Mouse (Mus musculus) ovary, postnatal 14 days (tissue): ENCODE measurements around the gene Prkag2.
"Not testable (repeated sequence)": the region's sequence is repeated elsewhere in the genome, so short reads cannot be mapped to it uniquely, and the experiment has no call there.

ENCODE experiments used
- DNase-seq: peaks from one replicate; pipeline ENCODE4 v3.0.0; 2022; ENCODE audit warnings: low spot score

The Prkag2 gene

DNA sequence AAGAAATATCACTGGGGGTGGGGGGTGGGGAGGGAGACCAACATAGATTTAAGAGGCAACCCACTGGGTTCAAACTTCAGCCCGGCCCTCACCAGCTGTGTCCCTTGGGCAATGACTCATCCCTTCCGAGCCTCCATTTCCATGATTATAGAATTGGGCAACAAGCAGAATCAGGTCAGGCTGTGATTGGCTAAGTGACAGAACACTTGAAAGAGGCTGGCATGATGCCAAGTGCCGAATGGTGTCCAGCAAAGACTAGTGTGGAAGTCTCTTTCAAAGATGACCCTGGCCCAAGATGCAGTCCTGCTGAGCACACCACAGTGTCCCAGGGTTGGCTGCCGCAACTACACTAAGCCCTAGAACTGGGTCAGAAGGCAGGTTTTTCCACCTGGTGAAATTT lies 14.2 kb downstream of the Prkag2 start:
- DNase-seq = peak; percentile 58

DNA sequence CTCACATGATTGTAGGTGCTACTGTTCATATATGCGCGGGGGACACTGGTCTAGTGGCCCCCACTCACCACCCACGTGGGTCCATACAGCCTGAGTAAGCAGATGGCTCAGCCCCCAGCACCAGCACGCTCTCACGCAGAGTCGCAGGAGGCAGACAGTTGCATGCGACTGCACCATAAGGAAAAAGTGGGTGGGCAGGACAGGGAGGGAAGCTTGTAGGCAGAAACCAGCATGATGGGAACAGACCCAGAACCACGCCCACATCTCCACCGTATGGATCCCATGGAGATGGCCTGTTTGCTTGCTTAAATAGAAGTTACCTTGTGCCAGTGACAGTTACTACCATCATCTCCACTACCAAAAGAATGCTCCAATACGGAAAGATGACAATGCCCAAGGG lies 15.3 kb downstream of the Prkag2 start:
- DNase-seq = no peak

DNA sequence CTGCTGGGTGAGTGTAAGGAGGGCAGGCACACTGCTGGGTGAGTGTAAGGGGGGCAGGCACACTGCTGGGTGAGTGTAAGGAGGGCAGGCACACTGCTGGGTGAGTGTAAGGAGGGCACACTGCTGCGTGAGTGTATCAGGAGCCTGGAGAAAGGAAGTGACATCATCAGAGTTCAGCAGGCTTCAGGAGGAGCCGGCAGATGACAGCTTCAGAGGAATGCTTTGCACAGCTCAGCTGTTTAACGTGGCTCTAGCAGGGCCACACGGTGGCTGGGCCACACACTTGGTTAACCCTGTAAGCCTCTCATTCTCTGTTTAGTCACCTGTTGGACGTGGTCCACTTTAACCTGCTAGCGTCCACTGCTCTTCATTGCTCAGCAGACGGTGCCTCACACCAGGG lies 16.6 kb downstream of the Prkag2 start:
- no peak for DNase-seq

DNA sequence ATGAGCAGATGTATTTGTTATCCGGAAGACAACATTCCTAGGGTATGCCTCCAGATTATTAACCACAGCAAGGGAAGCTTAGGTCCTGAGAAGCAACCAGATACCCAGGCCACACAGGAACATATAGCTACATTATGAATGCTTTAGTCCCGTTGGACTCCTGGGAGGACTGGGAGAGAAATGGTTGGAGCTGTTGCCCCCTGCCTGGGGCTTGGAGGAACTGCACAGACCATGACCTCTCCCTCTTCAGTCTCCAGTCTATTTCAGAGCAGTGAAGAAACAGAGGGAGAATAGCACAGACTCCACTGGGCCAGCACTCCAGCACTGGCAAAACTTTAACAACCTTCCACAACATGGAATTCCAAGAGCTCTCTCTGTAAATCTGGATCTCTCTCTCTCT lies 17.9 kb downstream of the Prkag2 start:
- DNase-seq = no peak

DNA sequence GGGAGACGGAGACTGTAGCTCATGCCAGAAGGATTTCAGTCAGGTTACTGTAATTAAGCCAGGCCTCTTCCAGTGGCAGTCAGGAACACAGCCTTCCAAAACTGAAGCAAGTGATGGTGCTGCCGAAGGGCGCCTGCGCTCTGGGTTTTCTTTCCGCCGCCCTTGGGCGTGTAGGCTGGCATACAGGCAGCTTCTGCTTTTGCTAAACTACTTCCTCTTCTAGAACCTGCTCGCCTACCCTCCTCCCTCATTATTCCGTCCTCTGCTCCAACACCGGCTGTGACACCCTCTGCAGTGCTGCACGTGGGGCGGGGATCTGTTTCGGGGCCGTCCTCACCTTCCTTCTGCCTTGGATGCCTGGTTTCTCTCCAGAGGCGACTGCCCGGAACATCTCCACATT lies 18.9 kb downstream of the Prkag2 start:
- DNase-seq = no peak

DNA sequence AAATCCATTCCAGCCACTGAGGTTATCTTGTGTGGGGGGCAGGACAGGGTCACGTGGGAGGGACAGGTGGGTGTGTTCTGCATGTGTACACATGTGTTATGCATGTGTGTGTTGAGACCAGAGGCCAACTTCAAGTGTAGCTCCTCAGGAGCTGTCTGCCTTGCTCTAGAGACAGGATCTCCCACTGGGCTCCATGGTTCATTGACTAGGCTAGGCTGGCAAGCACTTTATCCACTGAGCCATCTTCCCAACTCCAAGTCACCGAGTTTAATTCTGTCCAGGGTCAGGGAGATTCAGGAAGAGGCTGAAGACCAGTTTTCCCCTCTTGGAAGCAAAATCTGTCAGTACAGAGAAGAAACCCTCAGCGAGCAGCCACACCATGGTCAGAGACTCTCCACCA lies 19.4 kb downstream of the Prkag2 start:
- DNase-seq = no peak

DNA sequence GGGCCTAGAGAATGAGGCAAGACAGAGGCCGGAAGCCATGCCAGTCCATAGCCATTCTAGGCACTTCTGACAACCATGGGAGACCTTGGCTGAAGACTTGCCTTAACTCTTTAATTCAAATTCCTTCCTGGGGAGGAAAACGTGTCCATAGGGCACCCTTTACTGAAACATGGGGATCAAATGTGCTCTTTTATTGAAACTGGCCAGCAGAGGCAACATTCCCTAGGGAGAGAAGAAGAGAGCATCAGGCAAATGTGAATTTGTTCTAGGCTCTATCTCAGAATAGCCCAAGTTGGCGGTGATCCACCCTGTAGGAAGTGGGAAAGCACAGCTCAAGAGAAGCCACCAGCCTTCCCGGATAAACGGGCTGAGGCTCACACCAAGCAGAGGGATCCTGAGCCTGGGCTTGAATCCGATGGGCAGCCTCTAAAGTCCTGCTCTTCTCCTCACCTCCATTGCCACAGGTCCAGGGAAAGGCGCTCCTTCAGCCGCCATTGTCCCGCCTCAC lies 19.9 kb downstream of the Prkag2 start:
- DNase-seq = no peak

DNA sequence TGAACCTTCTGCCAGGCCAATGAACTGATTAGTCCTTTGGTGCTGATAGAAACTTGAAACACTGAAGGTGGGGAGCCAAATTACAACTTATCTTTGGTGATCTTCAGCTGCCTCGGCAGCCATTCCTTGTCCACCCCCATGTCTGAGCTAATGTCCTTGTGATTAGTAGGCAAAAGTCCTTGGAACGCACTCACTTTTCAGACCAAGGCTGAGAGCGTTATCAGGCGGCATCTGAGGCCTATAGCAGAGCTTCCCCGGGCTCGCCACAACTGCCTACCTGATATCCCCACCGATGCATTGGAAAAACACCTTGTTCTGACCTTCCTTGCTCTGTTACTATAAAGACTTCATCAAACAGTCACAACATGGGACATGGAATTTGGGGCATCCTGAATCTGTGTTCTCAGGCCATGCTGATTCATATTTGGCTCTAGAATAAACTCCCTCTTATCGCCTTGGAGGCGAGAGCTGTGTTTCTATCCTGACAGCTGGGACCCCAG lies 20.6 kb downstream of the Prkag2 start:
- no peak for DNase-seq

DNA sequence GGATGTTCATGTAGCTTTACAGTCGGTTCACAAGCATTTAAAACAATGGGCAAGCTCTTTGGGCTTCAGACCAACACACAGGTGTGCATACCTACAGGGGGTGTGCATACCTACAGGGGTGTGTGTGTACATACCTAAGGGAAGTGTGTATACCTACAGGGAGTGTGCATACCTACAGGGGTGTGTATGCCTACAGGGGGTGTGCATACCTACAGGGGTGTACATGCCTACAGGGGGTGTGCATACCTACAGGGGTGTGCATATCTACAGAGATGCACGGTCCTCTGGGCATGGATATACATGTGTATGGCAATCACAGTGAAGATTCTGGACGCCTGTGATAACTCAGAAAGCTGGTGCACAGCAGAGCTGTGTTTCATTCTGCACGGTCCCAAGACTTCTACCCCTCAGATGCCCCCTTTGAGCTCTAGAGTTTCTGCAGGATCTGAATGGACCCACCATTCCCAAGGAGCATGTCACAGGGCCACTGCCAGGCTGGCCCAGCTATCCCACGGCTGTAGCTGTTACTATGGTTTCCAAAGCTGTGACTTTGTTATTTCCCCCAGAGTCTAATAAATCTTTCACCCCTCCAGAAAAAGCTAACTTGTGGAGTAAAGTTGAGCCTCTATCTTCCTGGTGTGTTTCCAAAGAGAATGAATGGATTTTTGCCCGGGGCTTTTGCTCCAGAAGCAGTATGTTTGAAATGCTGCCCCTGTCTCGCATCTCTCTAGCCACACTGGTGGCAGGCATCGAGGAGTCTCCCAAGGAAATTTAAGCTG lies 22.4 kb downstream of the Prkag2 start:
- no peak for DNase-seq

DNA sequence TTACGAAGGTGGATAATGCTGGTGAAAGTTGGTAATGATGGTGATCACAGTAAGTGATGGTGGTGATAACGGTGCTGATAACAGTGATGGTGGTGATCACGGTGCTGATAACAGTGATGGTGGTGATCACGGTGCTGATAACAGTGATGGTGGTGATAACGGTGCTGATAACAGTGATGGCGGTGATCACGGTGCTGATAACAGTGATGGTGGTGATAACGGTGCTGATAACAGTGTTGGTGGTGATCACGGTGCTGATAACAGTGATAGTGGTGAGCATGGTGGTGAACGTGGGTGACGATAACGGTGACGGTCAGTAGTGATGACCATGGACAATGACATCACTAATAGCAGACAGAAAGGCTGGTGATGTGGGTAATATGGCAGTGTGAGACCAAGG lies 23.2 kb downstream of the Prkag2 start:
- DNase-seq = not testable (repeated sequence)

DNA sequence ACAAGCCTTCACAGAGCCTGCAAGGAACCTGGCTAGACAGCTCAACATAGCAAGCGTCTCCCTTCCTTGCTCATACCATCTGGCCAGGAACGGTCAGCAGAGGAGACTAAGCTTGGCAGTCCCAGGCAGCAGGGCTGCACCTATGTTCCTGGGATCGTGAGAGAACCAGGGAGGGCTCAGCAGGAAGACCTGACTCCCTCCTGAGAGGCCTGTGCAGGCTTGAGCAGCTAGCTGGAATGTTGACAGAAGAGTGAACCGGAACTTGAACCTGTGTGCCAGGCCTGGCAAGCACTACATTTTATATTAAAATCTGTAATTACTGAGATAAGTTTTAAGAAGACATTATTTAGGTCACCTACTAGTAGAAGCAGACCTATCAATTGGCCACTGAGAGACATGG lies 24.8 kb downstream of the Prkag2 start:
- no peak for DNase-seq

DNA sequence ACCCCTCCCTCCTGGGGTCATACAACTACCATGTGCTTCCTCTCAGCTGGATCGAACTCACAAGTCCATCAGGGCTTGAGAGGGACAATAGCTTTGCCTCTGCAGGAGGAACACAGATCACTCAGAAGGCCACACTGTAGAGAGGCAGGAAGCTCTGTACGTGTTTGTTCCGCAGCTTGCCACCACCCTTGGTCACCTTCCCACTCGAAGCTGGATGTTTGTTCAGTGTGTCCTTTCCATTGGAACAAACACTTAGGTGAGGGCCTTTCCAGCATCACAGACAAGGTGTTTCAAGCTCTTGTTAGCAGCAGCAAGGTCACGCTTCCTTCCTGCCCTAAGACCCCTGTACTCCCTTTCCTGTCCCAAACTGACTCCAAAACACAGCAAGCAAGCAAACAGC lies 30.6 kb downstream of the Prkag2 start:
- no peak for DNase-seq

DNA sequence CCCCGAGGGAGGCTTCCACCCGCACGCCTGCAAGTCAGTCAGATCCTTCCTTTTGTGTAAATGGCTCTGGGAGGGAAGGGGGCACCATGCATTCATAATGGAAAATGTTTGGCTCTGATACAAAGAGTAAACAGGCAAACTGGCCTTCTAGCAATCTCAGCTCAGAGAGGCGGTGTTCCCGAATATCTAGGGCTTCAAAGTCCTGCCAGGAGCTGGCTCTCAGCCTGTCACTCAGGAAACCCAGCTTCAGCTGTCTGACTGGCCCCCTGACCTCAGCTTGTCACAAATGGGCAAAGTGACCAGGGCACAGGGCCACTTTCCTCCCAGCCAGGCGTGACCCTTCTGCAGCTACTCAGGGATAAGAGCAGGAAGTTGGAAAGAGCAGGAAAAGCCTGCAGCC lies 33.3 kb downstream of the Prkag2 start:
- no peak for DNase-seq

DNA sequence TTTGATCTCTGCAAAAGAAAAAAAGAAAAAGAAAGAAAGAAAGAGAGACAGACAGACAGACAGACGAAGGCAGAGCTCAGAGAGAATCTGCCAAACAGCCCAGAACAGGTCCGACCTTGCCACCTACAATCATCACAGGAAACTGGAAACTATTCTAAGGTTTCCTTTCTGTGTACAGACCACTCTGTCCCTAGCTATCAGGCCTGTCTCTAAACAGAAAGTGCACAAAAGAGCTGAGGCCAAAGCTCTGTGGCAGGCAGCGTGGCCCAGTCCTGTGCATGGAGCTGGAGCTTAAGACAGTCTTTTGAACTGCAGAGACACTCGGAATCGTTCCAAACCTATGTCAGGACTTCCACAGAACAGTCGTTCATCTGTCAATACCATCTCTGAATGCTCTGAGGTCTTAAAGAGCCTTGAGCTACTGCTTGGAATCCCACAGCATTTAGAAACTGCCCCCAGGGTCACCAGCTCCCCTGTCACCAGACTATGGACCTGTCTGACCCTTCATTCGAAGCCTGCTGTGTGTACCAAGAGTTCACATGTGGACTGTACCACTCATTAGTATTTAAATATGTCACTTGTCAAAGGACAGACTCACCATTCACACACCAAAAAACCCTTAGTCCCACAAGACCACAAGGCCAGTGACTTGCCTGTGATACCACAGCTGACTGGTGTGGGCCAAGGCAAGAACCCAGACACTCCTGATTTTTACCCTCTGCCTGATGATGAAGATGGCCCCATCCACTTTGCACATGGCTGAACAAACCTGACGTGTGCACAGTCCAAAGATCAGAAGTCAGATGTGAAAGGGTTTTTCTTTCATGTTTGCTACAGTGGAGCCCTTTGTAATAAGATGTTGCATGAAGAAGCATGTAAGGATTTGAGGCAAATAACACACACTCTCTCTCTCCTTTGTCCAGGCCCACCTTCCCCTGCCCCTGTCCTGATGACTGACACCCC lies 35.9 kb downstream of the Prkag2 start:
- DNase-seq = no peak

DNA sequence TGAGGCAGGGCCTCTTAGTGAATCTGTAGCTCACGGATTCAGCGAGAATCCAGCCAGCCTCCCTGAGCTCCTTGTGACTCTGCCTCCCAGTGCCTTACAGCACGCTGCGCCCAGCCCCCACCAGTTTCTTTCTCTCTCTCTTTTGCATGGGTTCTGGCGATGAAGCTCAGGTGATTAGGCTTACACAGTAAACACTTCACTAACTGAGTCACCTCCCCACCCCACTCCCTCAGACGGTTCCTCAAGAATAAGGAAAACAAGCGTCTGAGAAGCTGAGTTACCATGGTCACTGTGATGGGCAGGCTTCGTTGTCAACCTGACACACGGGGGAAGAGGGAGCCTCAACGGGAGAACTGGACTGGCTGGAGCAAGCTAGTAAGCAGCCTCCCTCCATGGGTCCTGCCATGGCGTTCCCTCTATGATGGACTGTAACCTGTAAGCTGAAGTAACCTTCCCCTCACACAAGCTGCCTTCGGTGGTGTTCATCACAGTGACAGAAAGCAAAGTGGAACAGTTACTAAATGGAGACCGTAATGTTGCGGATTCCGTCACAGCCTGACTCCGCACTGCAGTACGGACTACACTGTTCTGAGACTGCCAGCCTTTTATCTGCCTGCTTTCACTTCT lies 37.8 kb downstream of the Prkag2 start:
- DNase-seq = no peak

DNA sequence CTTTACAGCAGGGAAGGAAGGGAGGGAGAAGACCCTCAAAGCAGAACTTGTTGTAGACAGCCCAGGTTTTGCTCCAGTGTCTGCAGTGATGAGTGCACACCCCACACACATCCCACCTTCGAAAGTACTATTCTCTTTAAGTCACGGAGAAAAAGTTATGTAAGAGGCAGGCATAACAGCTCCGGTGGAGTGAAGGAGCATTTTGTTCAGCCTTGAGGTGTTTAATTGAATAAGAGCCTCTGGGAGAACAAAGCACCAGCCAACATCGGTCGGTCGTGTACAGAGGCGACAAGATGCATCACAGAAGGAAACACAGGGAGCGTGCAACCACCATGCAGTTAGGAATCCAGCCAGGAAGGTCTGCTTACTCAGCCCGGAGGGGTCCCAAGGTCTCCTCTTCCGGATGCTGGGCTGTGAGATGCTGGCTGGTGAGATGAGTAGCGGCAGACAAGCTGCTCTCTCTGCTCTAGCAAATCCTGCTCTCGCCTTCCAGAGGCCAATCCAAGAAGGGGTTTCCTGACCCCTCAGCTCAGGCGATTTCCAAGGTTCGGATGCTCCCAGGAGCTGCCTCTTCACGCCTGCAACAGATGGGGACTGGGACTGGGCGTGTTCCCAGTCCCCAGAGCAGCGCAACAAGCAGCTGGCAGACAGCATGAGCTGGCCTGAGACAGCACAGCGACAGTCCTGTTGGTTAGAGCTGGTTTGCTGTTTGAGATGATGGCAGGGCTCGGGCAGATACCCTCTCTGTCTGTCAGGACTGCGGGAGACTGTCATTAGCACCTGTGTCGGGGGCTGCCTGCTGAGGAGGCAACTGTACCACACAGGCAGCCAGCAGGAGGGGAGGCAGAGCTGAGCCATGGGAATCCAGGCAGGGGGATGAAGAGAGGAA lies 41.3 kb downstream of the Prkag2 start:
- no peak for DNase-seq

DNA sequence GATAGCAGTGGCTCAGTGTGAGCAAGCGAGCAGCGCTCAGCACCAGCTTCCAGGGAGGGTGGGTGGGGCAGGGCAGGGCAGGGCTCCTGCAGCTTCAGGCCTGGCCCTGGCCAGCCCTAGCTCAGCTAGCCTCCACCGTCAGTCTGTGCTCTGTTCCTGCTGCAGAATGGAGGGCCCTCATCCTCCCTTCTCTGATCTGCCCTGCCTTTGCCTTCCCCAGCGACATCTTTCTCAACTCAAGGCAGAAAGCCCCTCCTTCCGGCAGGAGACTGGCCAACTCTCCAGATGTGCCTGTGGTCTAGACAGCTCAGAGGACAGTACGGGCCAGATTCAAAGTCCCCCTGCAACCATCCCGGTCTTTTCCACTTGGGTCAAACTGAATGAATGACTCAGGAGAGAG lies 42.0 kb downstream of the Prkag2 start:
- DNase-seq = no peak

DNA sequence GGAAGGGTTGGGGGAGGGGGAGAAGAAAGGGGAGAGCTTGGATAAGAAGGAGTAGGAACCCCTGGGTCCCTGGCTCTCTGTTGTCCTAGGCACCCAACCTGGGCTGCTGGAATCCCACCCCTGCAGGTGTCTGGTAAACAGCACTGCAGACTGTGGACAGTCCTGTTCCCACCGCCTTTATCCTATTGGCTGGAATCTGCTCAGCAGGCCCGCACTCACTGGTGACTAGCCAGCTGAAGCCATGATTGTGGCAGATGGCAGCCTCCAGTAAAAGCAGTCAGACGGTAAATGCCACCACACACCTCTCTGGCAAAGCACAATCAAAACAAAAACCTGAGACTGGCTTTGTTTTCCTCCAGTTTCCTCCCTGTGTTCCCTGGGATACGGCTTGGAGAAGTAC lies 45.2 kb downstream of the Prkag2 start:
- no peak for DNase-seq

DNA sequence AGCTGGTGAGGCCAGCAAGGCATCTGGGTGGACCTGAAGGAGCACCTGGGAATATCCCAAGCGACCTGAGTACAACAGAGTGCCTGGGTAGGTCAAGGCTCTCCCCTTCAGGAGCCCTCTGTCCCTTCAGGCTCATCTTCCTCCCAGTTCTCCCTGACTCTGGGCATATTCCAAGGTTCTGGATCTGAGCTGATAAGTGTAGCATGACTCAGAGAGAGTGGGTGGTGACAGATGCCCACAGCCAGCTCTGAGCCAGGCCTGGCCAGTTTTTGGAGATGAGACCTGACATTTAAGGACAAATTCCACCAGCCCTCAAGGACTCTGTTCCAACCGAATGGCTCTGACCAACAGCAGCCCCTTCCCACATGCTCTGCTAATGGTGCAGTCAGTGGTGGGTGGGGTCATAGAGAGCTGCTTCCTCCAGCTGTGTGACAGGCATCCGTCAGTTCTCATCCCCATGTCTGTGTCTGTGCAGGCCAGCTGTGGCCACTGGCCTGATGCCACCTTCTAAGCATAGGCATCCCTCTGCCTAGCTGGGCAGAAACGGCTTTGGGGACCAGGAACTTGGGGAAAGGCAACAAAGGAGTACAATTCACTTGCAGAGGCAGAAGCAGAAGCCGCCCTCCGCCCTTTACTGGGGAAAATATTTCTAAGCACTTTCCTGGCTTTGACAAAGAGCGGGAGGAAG lies 46.3 kb downstream of the Prkag2 start:
- DNase-seq = no peak

DNA sequence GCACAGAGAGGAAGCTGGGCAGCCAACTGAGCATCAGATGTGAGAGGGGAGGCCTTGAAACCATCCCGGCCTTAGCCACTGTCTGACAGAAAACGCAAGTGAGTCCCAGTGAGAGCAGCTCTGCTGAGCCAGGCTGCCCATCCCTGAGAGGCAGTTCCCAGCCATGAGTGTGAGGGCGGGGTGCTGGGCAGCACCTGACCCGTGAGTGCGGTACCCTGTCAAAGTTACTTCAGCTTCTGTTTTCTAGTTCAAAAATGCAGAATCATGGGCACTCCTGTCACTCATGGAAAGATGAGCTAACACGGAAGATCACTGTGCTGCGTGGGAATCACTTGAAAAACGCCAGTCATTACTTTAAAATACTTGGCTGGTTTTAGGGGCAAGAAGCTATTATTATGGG lies 49.6 kb downstream of the Prkag2 start:
- no peak for DNase-seq

DNA sequence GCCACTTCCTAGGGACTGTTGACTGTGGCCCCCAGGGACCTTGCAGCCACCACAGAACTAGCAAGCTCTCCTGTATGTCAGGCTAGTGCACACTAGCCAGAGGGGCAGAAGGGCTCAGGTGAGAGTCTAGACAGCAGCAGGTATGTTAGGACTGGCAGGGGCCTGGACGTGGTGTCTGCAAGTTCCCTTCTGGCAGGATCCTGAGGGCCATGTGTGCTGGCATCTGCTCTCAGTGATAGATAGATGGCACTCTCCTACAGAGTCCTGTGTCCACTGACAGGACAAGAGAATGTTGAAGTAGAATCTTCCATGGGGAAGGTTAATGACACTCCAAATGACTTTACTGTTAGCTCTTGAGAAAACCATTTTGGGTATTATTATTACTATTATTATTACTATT lies 52.8 kb downstream of the Prkag2 start:
- no peak for DNase-seq
